Mouse (Mus musculus) ES-Bruce4 (cell line): ENCODE data around the gene Slc44a1. TPM values are rescaled to one million over a fixed set of nuclear protein-coding genes. Genes with fewer than 3 reads are reported as not detected.

ENCODE experiments used
- H3K27ac ChIP-seq: 2 replicates; pipeline ENCODE4 v1.5.1; 2012; ENCODE audit warnings: low read length, inconsistent platforms; ENCODE audit not compliant: insufficient read depth
- H3K27me3 ChIP-seq: 2 replicates; pipeline ENCODE4 v1.6.1; 2012; ENCODE audit warnings: mild to moderate bottlenecking, low read length, inconsistent platforms; ENCODE audit not compliant: control insufficient read depth, poor library complexity, insufficient read depth, severe bottlenecking
- H3K36me3 ChIP-seq: 2 replicates; pipeline ENCODE4 v1.6.1; 2012; ENCODE audit warnings: inconsistent platforms, mild to moderate bottlenecking, low read length, moderate library complexity; ENCODE audit not compliant: control insufficient read depth, poor library complexity, insufficient read depth, severe bottlenecking
- H3K4me1 ChIP-seq: one replicate; pipeline ENCODE4 v1.8.1; 2011; ENCODE audit warnings: low read length; ENCODE audit not compliant: control insufficient read depth, insufficient read depth
- H3K4me3 ChIP-seq: 2 replicates; pipeline ENCODE4 v1.5.1; 2011; ENCODE audit warnings: low read depth, mild to moderate bottlenecking, low read length
- H3K9ac ChIP-seq: 2 replicates; pipeline ENCODE4 v1.6.1; 2012; ENCODE audit warnings: low read depth, mild to moderate bottlenecking, inconsistent platforms; ENCODE audit not compliant: poor library complexity, severe bottlenecking
- H3K9me3 ChIP-seq: replicated peaks from 2 replicates; pipeline ENCODE4 v1.6.1; 2012; ENCODE audit warnings: mild to moderate bottlenecking, low read length, inconsistent platforms; ENCODE audit not compliant: control insufficient read depth, poor library complexity, insufficient read depth, severe bottlenecking
- CTCF ChIP-seq: IDR thresholded peaks from one replicate; pipeline ENCODE4 v1.8.1; 2011; ENCODE audit warnings: low read depth, low read length
- EP300 ChIP-seq: IDR thresholded peaks from 2 replicates; pipeline ENCODE4 v1.6.1; 2011; ENCODE audit warnings: low read depth, low read length; ENCODE audit not compliant: insufficient read depth
- POLR2A ChIP-seq: IDR thresholded peaks from one replicate; pipeline ENCODE4 v1.8.1; 2011; ENCODE audit warnings: low read length; ENCODE audit not compliant: insufficient read depth
- polyA plus RNA-seq: library from polyadenylated mRNA; stranded (reverse); fragments of >200 nt; gene quantifications from 2 replicates; pipeline ENCODE4 v1.2.4, GENCODE M21; 2011; ENCODE audit warnings: low read depth; ENCODE audit not compliant: missing spikeins, insufficient read depth, insufficient read length

Gene Slc44a1
- polyA plus RNA-seq, 1 experiment, result 89.9 TPM

GRCm38 (mm10) chr4:53660711-53661110 lies 220.5 kb downstream of the Slc44a1 start:
- no peak for TF ChIP-seq EP300
- no peak for TF ChIP-seq CTCF
- TF ChIP-seq POLR2A, result no peak
- Histone ChIP-seq H3K36me3 (no peaks in the 10 kb centered on the region), H3K4me1 (no peaks in the 10 kb centered on the region), H3K9ac (no peak overlapping the region), H3K9me3 (no peaks in the 10 kb centered on the region), H3K27me3 (no peaks in the 10 kb centered on the region), H3K4me3 (no peak overlapping the region), H3K27ac (no peak overlapping the region)

Other genes starting within 250 kb of the Slc44a1 start
- gene Fsd1l, start 191.1 kb downstream of the Slc44a1 start, polyA plus RNA-seq, result 7.5 and 9.2 TPM in 2 replicates